Mouse (Mus musculus): ENCODE data around the gene Mrpl30. TPM values are rescaled to one million over a fixed set of nuclear protein-coding genes. Genes with fewer than 3 reads are reported as not detected.
A peak's percentile ranks its signal among the peaks of the same experiment; 100 is the strongest.

Gene Mrpl30
- 213 and 226 TPM in 2 replicates for total RNA-seq (2014; fragmentation: Nextera tagmentation)
- total RNA-seq (2017) = 145 and 266 TPM in 2 replicates

DNA sequence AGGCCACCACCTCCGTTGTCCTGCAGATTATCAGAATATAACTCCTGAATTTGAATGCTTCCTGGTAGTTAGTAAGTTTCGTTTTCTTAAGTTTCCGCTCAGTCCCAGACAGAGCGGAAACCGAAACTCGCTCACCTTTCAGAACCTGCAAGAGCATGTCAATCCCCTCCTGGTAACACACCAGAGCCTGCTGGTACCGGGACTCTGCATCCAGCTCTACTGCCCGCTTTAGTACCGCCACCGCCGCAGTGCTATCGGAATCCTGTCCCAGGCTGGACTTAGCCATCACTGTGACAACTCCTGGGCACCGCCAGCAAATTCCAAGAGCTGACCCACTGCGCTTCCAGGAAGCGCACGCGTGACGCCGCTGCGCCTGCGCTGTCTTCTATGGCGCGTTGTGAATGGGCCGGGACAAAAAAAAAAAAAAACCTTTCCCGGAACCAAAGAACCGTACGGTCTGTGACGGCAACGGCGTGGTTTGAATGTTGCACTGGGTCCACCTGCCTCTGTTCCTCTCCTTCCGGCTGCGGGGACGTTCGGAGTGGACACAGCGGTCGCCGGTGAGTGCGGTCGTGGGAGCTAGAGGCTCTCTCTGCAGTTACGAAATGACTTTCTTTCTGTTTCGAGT is at the start of gene Mrpl30, which contains the start of gene Mitd1:
Gene Mrpl30 (plus strand): TSS at position 453 of the 628 bp plus-strand sequence.
Gene Mitd1 (minus strand): TSS at position 387 of the 628 bp plus-strand sequence.
- peak; percentile 99 for ATAC-seq (replicated peaks; ENCODE audit: poor library complexity, severe bottlenecking)

DNA sequence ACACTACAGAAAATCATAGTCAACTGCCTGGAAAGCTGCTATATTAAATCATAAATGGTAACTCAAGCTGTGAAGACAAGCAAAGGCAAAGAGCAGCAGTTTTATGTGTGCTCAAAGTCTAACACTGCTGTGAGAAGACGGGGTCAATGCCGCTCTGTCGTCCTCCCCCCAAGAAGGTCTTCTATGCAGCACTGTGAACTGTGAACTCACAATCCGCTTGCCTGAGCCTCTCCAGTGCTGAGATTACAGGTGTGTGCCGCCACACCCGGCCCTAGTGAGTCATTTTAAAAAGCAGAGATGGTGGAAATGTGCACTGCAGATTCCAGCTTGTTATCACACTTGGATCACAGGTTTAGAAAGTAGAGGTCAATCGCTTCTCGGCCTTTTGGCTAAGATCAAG is 43.4 kb upstream of the Mrpl30 start:
- no peak for ATAC-seq (replicated peaks; ENCODE audit: poor library complexity, severe bottlenecking)

DNA sequence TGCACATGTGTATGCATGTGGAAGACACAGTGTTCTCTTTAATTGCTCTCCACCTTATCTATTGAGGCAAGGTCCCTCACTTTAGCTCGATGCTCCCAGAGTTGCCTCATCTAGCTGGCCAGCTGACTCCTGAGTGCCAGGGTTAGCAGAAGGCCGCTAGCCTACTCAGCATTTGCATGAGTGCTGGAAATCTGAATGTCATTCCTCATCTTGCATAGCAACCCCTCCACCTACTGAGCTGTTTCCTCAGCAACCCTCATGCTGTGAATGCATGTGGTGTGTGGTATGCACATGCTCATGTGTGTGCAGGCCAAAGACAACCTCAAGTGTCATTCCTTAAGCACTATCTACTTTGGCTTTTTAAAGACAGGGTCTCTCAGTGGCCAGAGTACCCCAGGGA is 39.6 kb upstream of the Mrpl30 start:
- ATAC-seq (replicated peaks; ENCODE audit: poor library complexity, severe bottlenecking) = no peak

DNA sequence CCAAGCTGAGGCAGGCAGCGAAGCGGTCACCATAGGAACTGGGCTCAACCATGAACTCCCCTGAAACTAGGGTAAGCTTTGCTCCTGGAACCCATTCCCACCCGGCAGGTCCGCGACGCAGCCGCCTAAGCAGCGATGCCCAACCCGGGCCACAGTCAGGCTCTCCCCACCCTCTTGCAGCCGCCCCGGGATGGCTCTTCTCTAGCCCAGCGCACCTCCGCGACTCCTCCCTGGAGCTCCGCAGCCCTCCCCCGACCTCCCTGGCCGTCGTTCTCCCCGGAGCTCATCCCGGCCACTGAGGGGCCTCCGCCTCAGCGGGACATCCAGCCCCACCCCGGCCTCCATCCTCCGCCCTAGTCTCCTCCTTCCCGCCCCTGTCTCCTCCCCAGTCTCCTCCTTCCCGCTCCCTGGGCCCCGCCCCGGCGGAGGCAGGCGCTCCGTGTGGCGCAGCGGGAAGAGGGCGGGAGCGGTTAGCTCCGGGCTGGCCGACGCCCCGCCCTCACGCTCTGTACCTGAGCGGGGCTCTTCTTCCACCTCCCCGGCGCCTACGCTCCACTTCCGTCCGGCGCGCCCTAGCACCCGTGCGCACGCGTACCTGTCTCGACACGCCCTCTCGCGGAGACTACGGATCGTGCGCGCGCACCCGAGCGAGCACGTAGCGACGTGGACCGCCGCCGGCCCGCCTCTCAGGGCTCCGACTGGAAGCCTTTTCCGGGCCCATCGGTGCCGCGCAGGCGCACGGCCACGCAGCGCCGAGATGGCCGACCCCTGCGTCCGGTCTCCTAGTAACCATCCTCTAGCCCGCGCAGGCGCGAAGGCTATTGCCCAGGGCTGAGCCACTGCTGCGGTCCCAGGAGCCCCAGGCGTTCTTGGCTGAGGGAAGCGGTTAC is 25.5 kb upstream of the Mrpl30 start:
- ATAC-seq (replicated peaks; ENCODE audit: poor library complexity, severe bottlenecking) = peak; percentile 83

DNA sequence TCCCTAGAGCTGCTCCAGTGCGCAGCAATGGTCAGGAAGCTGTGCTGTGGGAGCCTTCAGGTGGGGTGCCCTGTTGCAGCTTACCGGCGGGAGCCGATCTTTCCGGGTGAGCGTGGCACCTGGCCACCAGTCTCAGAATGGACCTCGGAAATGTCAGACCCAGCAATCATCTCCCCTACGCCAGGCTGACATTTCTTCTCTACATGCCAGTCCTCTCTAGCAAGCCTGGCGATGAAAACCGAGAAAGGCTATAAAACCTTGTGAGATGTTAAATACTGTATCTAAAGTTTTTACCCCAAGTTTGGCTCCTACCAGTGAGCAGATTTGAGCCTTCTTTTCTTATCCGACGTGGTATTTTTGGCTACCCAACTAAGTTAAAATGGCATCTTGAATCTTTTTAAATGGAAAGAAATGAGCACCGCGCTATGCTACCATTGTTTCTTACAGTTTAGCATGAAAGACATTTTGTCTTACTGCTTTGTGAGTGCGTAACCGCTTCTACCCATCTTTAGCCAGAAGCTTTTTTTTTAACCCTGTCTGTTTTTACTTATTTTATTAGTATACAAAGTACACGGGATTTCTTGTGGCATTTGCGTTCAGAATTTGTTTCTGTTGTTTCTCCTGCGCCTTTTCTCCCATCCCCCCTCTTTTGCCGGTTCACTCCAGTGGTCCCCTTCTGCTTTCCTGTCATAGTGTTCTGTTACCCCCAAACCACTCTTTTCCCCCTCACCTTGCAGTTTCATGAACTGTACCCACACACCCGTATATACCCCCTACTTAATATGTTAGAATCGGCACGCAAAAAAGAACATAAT is 24.7 kb upstream of the Mrpl30 start:
- ATAC-seq (replicated peaks; ENCODE audit: poor library complexity, severe bottlenecking) = no peak

DNA sequence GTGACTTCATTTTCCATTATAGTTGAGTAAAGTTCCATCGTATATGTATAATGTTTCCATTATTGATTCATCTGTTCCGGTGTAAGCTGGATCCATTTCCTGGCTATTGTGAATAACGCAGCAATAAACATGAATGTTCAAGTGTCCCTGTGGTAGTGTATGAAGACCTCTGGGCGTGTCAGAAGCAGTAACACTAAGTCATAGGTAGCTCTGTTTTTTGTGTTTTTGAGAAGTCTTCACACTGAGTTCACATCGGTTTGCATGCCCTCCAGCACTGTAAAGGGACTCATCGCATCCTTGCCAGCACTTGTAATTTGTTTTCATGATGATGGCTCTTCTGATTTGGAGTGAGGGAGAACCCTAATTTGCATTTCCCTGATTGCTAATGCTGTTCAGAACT is 24.0 kb upstream of the Mrpl30 start, which contains the start of gene Tsga10:
Gene Tsga10 (minus strand): TSS at position 144 of the 400 bp plus-strand sequence.
- no peak for ATAC-seq (replicated peaks; ENCODE audit: poor library complexity, severe bottlenecking)

DNA sequence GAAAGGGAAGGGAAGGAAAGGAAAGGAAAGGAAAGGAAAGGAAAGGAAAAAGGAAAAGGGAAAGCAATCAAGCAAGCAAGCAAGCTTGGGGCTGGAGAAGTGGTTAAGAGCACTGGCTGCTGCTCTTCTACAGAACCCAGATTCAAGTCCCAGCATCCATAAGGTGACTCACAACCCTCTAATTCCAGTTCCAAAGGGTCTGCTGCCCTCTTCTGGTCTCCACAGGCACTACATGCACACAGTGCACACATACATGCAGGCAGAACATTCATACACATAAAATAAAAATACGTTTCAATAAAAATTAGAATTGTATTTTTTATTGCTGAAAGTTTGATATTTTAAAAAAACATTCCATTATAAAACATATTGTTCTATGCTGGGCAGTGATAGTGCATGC is 23.2 kb upstream of the Mrpl30 start:
- no peak for ATAC-seq (replicated peaks; ENCODE audit: poor library complexity, severe bottlenecking)

DNA sequence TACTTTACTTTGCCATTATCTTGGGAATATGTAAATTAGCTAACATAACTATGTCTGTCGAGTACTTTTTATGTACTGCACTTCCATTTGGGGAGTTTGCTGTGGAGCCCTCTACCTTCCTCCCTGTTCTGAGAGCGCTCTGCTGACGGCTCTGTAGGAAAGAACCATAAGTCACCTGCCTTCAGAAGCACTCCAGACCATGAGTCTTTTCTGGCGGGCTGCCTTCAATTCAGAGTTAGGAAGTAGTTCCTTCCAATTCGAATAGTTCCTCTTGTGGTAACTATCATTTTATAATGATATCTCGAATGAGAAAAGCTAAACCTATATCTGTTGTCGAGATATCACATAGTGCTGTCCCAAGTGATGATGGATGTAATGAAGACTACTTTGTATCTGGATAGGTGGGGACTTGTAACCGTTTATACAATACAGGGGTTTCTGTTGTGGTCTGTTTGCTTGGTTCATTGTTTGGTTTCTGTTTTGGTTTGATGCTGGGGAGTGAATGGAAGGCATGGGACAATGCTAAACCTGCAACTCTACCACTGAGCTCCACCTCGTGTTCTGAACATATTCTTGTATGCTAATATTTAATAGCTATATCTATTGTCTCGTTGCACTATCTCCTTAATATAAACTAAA is 22.5 kb upstream of the Mrpl30 start:
- ATAC-seq (replicated peaks; ENCODE audit: poor library complexity, severe bottlenecking) = no peak

DNA sequence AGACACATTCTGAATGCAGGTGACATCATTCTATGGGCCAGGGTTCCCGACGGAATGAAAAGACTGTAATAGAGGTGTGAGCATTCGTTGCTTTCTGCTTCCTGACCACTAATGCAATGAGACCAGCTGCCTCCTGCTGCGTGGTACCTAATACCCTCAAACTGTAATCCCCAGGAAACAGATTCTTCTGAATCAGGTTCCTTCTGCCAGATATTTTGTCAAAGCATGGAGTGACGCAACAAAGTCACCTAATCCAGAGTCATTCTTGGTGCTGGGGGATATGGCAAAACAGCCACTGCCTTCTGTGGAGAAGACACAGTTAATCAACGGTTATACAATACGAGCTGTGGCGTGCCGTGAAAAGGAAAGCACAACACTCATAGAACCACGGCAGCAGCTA is 21.6 kb upstream of the Mrpl30 start:
- ATAC-seq (replicated peaks; ENCODE audit: poor library complexity, severe bottlenecking) = peak; percentile 4; the same call in 1 of the 2 replicates

DNA sequence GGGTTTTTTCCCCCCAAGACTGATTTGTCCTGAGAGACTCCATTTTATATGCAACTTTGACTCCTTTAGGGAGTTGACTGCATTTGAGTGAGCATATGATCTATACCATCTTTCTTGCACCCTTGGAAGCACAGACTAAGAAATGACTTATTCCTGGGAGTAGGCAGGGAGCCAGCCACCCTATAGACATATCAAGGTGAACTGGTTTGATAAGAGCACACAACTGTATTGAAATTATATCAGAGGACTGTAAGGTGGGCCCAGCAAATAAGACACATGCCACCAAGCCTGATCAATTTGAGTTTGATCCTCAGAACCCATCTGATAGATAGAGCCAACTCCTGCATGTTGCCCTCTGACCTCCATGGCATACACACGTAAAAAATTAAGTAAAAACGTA is 20.9 kb upstream of the Mrpl30 start:
- ATAC-seq (replicated peaks; ENCODE audit: poor library complexity, severe bottlenecking) = no peak

DNA sequence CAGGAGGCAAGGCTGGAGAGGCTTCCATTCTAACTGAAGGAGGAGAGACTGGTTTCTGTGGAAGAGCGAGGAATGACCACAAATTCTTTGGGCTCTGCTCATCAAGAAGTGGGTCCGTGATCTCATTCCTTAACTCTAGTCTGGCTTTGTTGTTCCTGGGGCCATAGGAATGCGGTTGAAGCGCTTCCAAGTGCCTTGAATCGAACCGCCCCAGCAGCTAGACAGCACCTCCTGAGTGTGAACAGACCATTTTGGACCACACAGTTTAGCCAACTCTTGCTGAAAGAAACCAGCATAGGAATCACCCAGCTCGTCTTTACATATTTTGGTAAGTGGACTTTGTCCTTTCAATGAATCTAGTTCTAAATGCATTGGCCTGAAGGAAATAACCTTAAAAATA is 18.6 kb upstream of the Mrpl30 start, which contains the start of gene Lipt1:
Gene Lipt1 (plus strand): TSS at position 35 of the 400 bp plus-strand sequence.
- no peak for ATAC-seq (replicated peaks; ENCODE audit: poor library complexity, severe bottlenecking)

DNA sequence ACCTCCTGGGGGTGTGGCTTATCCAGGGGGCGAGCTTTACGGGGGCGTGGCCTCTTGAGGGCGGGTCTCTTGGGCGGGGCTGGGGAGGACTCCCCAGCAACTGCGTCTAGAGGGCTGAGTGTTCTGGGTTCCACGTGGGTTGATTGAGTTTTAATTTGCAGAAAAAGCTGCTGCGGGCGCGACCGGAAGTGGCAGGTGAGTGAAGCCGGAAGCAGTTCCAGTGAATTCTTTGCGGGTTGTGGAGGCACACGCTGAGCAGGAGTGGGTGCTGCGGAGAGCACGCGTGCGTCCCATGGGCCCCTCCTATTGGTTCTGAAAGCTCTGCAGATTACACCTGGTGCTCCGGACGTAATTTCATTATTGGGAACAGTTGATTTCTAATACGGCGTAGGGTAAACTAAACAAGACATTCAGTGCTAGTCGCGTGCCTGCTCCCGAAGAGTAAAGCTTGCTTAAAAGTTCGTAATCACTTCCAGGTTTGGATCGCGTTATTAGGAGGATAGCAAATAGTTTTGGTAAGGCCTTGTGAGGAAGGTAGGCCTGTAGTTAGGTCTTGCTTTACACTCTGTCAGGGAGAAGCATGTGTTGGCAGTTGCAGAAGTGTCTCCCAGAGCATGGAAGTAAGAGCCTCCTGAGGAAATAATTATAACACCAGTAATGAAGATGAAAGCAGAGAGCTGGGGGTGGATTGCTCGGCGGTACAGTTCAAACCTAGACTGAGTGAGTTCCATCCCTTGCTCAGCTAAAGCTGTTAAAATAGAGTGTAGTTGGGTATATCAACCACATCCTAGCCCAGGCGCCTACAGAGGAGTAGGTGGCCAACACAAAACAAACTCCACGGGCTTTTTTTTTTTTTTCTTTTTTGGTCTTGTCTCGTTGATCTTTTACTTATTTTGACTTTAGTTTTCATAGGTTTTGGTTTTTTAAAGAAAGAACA is 17.9 kb upstream of the Mrpl30 start:
- peak; percentile 85 for ATAC-seq (replicated peaks; ENCODE audit: poor library complexity, severe bottlenecking)

DNA sequence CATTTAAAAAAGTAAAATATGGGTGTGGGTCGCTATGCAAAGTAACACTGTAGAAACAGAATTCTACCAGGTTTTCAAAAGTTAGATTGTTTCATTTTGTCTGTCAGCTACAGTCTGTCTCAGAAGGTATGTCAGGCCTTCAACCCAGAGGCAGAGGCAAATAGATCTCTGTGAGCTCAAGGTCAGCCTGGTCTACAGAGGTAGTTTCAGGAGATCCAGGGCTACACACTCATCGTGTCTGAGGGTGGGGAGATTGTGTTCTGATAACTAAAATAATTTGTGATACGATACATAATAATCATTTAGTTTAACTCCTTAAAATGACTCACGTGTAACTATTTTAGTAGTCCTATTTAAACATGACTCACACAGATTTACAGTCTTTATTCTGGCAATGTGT is 17.1 kb upstream of the Mrpl30 start:
- no peak for ATAC-seq (replicated peaks; ENCODE audit: poor library complexity, severe bottlenecking)

DNA sequence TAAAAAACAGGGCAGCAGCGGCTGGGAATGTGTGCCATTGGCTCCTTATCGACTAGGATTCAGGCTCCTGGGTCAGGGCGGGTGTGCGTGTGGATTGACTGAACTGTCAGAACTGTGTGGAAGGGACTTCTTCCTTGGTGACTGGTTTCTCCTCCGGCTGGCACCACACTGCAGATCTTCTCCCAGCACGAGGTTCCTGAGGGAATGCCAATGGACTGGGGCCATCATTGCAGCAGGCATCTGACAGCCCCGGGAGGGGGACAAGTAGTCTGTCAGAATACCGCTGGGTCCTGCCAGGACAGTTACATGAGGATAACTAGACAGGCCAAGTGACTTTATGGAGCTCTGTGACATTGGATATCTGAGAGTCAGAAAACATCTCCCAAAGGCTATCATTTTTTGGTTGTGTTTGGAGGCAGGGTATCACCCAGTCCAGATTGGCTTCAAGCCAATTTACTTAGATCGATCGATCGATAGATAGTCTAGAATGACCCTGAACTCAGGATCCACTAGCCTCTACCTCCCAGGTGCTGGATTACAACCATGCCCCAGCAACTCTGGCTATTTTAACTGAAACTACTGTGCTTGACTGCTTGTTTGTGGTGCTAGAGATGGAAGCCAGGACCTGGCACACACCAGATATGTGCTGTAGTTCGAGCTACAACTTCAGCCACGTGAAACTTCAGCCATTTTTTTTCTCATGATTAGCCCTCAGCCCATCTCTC is 12.4 kb upstream of the Mrpl30 start:
- no peak for ATAC-seq (replicated peaks; ENCODE audit: poor library complexity, severe bottlenecking)

DNA sequence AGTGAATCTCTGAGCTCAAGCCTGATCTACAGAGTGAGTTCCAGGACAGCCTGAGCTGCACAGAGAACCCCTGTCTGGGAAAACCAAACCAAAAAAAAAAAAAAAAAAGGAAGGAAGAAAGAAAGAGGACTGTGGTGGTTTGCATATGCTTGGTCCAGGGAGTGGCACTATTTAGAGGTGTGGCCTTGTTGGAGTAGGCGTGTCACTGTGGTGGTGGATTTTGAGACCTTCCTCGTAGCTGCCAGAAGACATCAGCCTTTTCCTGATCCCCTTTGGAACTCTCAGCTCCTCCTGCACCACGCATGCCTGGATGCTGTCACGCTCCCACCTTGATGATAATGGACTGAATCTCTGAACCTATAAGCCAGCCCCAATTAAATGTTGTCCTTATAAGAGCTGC is 6.9 kb upstream of the Mrpl30 start:
- ATAC-seq (replicated peaks; ENCODE audit: poor library complexity, severe bottlenecking) = no peak

DNA sequence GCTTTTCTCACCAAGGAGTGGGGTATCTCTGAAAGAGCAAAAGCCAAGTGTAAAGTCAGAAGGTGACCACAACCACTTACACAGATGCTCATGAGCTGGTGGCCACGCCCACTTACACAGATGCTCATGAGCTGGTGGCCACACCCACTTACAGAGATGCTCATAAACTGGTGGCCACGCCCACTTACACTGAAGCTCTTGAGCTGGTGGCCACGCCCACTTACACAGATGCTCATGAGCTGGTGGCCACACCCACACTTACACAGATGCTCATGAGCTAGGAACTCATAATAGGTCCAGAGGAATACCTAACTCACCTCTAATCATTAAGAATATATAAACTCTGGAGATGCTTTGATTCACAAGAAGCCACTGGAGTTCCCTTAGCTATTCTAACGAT is 5.8 kb upstream of the Mrpl30 start:
- ATAC-seq (replicated peaks; ENCODE audit: poor library complexity, severe bottlenecking) = peak; percentile 74

DNA sequence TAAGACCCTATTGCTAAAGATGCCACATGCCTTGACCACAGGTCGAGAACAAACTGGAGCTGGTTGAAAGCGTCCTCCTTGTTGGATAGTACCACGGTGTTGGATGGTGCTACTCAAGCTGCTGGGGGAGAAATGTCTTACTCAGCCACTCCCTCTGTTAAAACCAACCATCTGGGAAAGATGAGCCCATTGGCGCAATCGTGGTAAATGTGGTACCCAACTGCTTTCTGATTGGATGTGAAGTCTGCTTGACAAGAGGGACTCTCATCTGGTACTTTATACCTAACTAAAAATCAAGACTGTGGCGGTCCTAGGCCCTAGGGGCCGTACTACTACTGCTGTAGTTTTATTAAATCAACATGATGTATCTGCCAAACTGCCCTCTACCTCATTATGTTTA is 1.1 kb upstream of the Mrpl30 start:
- ATAC-seq (replicated peaks; ENCODE audit: poor library complexity, severe bottlenecking) = no peak

DNA sequence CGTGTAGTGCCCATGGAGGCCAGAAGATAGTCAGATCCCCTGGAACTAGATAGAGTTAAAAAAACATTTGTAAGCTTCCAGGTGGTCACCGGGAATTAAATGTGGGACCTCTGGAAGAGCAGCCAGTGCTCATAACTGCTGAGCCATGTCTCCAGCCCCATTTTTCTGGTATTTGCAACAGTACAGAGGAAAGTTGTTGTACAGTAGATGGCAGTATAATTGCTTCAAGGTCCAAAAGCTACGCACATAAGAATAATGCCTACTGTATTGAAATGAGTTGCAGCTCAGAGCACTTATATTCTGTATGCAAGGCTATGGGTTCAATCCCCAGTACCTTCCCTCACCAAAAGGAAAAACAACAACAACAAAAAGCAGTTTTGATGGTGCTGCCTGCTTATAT is 1.1 kb downstream of the Mrpl30 start:
- ATAC-seq (replicated peaks; ENCODE audit: poor library complexity, severe bottlenecking) = no peak

Data from granulocyte monocyte progenitor cell, adult 5-6 weeks (primary cell).